Mouse (Mus musculus) central nervous system, embryonic 18 days (tissue): Measurements from ENCODE around the gene Osr1. TPM values are rescaled to one million over a fixed set of nuclear protein-coding genes. Genes with fewer than 3 reads are reported as not detected.

ENCODE experiments used
- polyA plus RNA-seq: library from polyadenylated mRNA; depleted of rRNA; stranded (reverse); fragments of >200 nt; gene quantifications from 2 replicates; pipeline ENCODE4 v1.2.3, GENCODE M21; 2012; rRNA removed

The Osr1 gene
- 3.9 and 4.9 TPM in 2 replicates for polyA plus RNA-seq

GRCm38 (mm10) chr12:9569971-9570370 is at the start of gene Osr1:
TSS of gene Osr1 (plus strand) at chr12:9570116.

